Mouse (Mus musculus): ENCODE measurements at regions not wholly inside any gene's neighbourhood (a gene's known extent, or its start where the extent isn't known, plus 50 kb on each side); places are given as distances from the start of the nearest gene placed in this dataset.

GRCm38 (mm10) chr12:69517616-69518015 lies 65.2 kb downstream of the Vcpkmt start:
- TF ChIP-seq EP300 (optimal IDR thresholded peaks at IDR 0.05) (no peak), CTCF (IDR thresholded peaks at IDR 0.05; ENCODE audit: low read depth) (no peak)
